Mouse (Mus musculus) ES-Bruce4 (cell line): ENCODE results near the gene Cacna2d3. TPM values are rescaled to one million over a fixed set of nuclear protein-coding genes. Genes with fewer than 3 reads are reported as not detected.

Source experiments
- H3K27ac ChIP-seq: 2 replicates; pipeline ENCODE4 v1.5.1; 2012; ENCODE audit warnings: low read length, inconsistent platforms; ENCODE audit not compliant: insufficient read depth
- H3K27me3 ChIP-seq: 2 replicates; pipeline ENCODE4 v1.6.1; 2012; ENCODE audit warnings: mild to moderate bottlenecking, low read length, inconsistent platforms; ENCODE audit not compliant: control insufficient read depth, poor library complexity, insufficient read depth, severe bottlenecking
- H3K36me3 ChIP-seq: 2 replicates; pipeline ENCODE4 v1.6.1; 2012; ENCODE audit warnings: inconsistent platforms, mild to moderate bottlenecking, low read length, moderate library complexity; ENCODE audit not compliant: control insufficient read depth, poor library complexity, insufficient read depth, severe bottlenecking
- H3K4me1 ChIP-seq: one replicate; pipeline ENCODE4 v1.8.1; 2011; ENCODE audit warnings: low read length; ENCODE audit not compliant: control insufficient read depth, insufficient read depth
- H3K4me3 ChIP-seq: 2 replicates; pipeline ENCODE4 v1.5.1; 2011; ENCODE audit warnings: low read depth, mild to moderate bottlenecking, low read length
- H3K9ac ChIP-seq: 2 replicates; pipeline ENCODE4 v1.6.1; 2012; ENCODE audit warnings: low read depth, mild to moderate bottlenecking, inconsistent platforms; ENCODE audit not compliant: poor library complexity, severe bottlenecking
- H3K9me3 ChIP-seq: replicated peaks from 2 replicates; pipeline ENCODE4 v1.6.1; 2012; ENCODE audit warnings: mild to moderate bottlenecking, low read length, inconsistent platforms; ENCODE audit not compliant: control insufficient read depth, poor library complexity, insufficient read depth, severe bottlenecking
- CTCF ChIP-seq: IDR thresholded peaks from one replicate; pipeline ENCODE4 v1.8.1; 2011; ENCODE audit warnings: low read depth, low read length
- EP300 ChIP-seq: IDR thresholded peaks from 2 replicates; pipeline ENCODE4 v1.6.1; 2011; ENCODE audit warnings: low read depth, low read length; ENCODE audit not compliant: insufficient read depth
- POLR2A ChIP-seq: IDR thresholded peaks from one replicate; pipeline ENCODE4 v1.8.1; 2011; ENCODE audit warnings: low read length; ENCODE audit not compliant: insufficient read depth
- polyA plus RNA-seq: library from polyadenylated mRNA; stranded (reverse); fragments of >200 nt; gene quantifications from 2 replicates; pipeline ENCODE4 v1.2.4, GENCODE M21; 2011; ENCODE audit warnings: low read depth; ENCODE audit not compliant: missing spikeins, insufficient read depth, insufficient read length

Cacna2d3 gene
- polyA plus RNA-seq, 1 experiment = not detected

- Histone ChIP-seq H3K9ac (no peak overlapping the region), H3K27me3 (no peaks in the 10 kb centered on the region), H3K36me3 (no peaks in the 10 kb centered on the region), H3K9me3 (no peaks in the 10 kb centered on the region), H3K27ac (no peak overlapping the region), H3K4me1 (no peaks in the 10 kb centered on the region), H3K4me3 (no peak overlapping the region)
- TF ChIP-seq POLR2A (no peak), EP300 (no peak), CTCF (no peak)
Measured at GRCm38 (mm10) chr14:29496552-29496951, 225.1 kb downstream of the Cacna2d3 start.

GRCm38 (mm10) chr14:29491786-29492185 lies 229.9 kb downstream of the Cacna2d3 start:
- Histone ChIP-seq H3K36me3 (no peaks in the 10 kb centered on the region), H3K27me3 (no peaks in the 10 kb centered on the region), H3K27ac (no peak overlapping the region), H3K9me3 (no peaks in the 10 kb centered on the region), H3K4me1 (no peaks in the 10 kb centered on the region), H3K9ac (no peak overlapping the region), H3K4me3 (no peak overlapping the region)
- TF ChIP-seq POLR2A (no peak), CTCF (no peak), EP300 (no peak)

GRCm38 (mm10) chr14:29485416-29485815 lies 236.2 kb downstream of the Cacna2d3 start:
- H3K27me3 ChIP-seq = no peaks in the 10 kb centered on the region
- no peaks in the 10 kb centered on the region for H3K9me3 ChIP-seq
- no peak overlapping the region for H3K27ac ChIP-seq
- no peak overlapping the region for H3K9ac ChIP-seq
- no peaks in the 10 kb centered on the region for H3K4me1 ChIP-seq
- TF ChIP-seq EP300 = no peak
- TF ChIP-seq CTCF = no peak
- no peak for TF ChIP-seq POLR2A
- H3K4me3 ChIP-seq = no peak overlapping the region
- H3K36me3 ChIP-seq = no peaks in the 10 kb centered on the region

GRCm38 (mm10) chr14:29478403-29478983 lies 243.2 kb downstream of the Cacna2d3 start:
- H3K27me3 ChIP-seq = no peaks in the 10 kb centered on the region
- no peaks in the 10 kb centered on the region for H3K36me3 ChIP-seq
- no peak overlapping the region for H3K27ac ChIP-seq
- no peak overlapping the region for H3K4me3 ChIP-seq
- no peak for TF ChIP-seq CTCF
- TF ChIP-seq POLR2A = no peak
- TF ChIP-seq EP300 = no peak
- H3K4me1 ChIP-seq = no peaks in the 10 kb centered on the region
- no peak overlapping the region for H3K9ac ChIP-seq
- H3K9me3 ChIP-seq = no peaks in the 10 kb centered on the region

GRCm38 (mm10) chr14:29464277-29464676 lies 257.4 kb downstream of the Cacna2d3 start:
- H3K4me3 ChIP-seq = no peak overlapping the region
- no peak overlapping the region for H3K27ac ChIP-seq
- H3K9ac ChIP-seq = no peak overlapping the region
- H3K36me3 ChIP-seq = no peaks in the 10 kb centered on the region
- no peaks in the 10 kb centered on the region for H3K4me1 ChIP-seq
- no peaks in the 10 kb centered on the region for H3K27me3 ChIP-seq
- H3K9me3 ChIP-seq = no peaks in the 10 kb centered on the region
- TF ChIP-seq EP300 (no peak), POLR2A (no peak), CTCF (no peak)

- H3K27me3 ChIP-seq = no peaks in the 10 kb centered on the region
- TF ChIP-seq POLR2A (no peak), EP300 (no peak), CTCF (no peak)
- H3K27ac ChIP-seq = no peak overlapping the region
- no peaks in the 10 kb centered on the region for H3K9me3 ChIP-seq
- no peak overlapping the region for H3K9ac ChIP-seq
- H3K36me3 ChIP-seq = no peaks in the 10 kb centered on the region
- no peak overlapping the region for H3K4me3 ChIP-seq
- H3K4me1 ChIP-seq = no peaks in the 10 kb centered on the region
Measured at GRCm38 (mm10) chr14:29449203-29449602, 272.5 kb downstream of the Cacna2d3 start.
